In the genomic region with DNA sequence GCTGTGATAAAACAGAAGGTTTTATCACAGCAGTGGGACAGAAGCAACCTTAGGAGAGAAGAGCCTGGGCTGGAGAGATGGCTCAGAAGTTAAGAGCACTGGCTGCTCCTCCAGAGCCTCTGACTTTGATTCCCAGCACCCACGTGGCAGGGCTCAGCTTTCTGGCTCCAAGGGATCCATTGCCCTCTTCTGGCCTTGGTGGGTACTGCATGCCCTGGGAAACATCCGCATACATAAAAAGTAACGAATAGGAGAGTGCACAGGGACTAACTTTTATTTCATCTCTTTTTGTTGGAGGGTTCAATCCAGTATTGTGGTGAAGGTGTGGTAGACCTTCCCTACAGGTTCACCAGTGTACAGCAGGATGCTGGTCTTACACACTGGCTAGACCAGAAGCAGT, we compare ENCODE assay signal across 10 mouse cellular contexts.
DNase-seq lines count a peak whose midpoint lies in the region; ATAC-seq and TF ChIP-seq lines count a peak whose summit lies in the region.
"Had no signal": no experiment of that assay in that cellular context is flagged by ENCODE, and none has a peak within 500 bp of the region (broad histone marks: within the 10 kb centered on the region; RNA-seq: fewer than 3 reads in every experiment).

No protein-coding gene starts in this region.

- no peak overlapping the region for H3K4me2 ChIP-seq in liver, embryonic 14.5 days (ENCODE audit: low read depth)
- no peak overlapping the region for H3K4me2 ChIP-seq in liver, embryonic 12.5 days
- H3K4me2 ChIP-seq: embryonic facial prominence, embryonic 15.5 days; limb, embryonic 15.5 days had no signal

- TF ChIP-seq EP300 in liver, embryonic 14.5 days (IDR thresholded peaks at IDR 0.05; ENCODE audit: low read depth) = no peak

- TF ChIP-seq CTCF in liver, embryonic 14.5 days (IDR thresholded peaks at IDR 0.05; ENCODE audit: low read depth) = peak; percentile 75

- intact Hi-C loops in left cerebral cortex, postnatal 25 days (cut with DNase I) = no loop called here

- H3K9me3 ChIP-seq in liver, embryonic 14.5 days (ENCODE audit: control insufficient read depth, low read length) = no peaks in the 10 kb centered on the region
- H3K9me3 ChIP-seq in liver, embryonic 12.5 days (replicated peaks) = no peaks in the 10 kb centered on the region
- H3K9me3 ChIP-seq in embryonic facial prominence, embryonic 10.5 days = no peaks in the 10 kb centered on the region
- H3K9me3 ChIP-seq: embryonic facial prominence, embryonic 15.5 days; limb, embryonic 15.5 days had no signal

- no peaks in the 10 kb centered on the region for H3K4me1 ChIP-seq in liver, embryonic 14.5 days (replicated peaks; ENCODE audit: control insufficient read depth in 2 of 2, insufficient read depth in 2 of 2, low read length in 1 of 2)
- H3K4me1 ChIP-seq in liver, embryonic 12.5 days = no peaks in the 10 kb centered on the region
- peaks cover 58% of the 10 kb centered on the region for H3K4me1 ChIP-seq in embryonic facial prominence, embryonic 10.5 days
- H3K4me1 ChIP-seq: embryonic facial prominence, embryonic 15.5 days had no signal

- DNase-seq in adrenal gland, postnatal 10 days = peak; percentile 39
- no peak for DNase-seq in adrenal gland, adult 8-10 months
- DNase-seq in liver, embryonic 14.5 days (ENCODE audit: low read depth in 3 of 3, low spot score in 3 of 3) = no peak
- DNase-seq in embryonic facial prominence, embryonic 10.5 days (ENCODE audit: low spot score) = peak; percentile 59
- DNase-seq in retina, embryonic 14.5 days (ENCODE audit: low spot score) = peak; percentile 58
- no peak for DNase-seq in yolk sac, embryonic 10.5 days (ENCODE audit: low spot score)
- no peak for DNase-seq in left cerebral cortex, postnatal 25 days (ENCODE audit: low spot score in 2 of 2)

- H3K9ac ChIP-seq in liver, embryonic 14.5 days (replicated peaks) = no peak overlapping the region
- no peak overlapping the region for H3K9ac ChIP-seq in liver, embryonic 12.5 days
- H3K9ac ChIP-seq: embryonic facial prominence, embryonic 15.5 days; limb, embryonic 15.5 days had no signal

- ATAC-seq in liver, embryonic 14.5 days (ENCODE audit: insufficient read depth) = no peak
- no peak for ATAC-seq in liver, embryonic 12.5 days

- H3K36me3 ChIP-seq in liver, embryonic 14.5 days (replicated peaks; ENCODE audit: control insufficient read depth, insufficient read depth, low read depth) = no peaks in the 10 kb centered on the region
- H3K36me3 ChIP-seq in liver, embryonic 12.5 days = no peaks in the 10 kb centered on the region
- H3K36me3 ChIP-seq in embryonic facial prominence, embryonic 10.5 days (replicated peaks) = no peaks in the 10 kb centered on the region
- H3K36me3 ChIP-seq: embryonic facial prominence, embryonic 15.5 days; limb, embryonic 15.5 days had no signal

- H3K27ac ChIP-seq in liver, embryonic 14.5 days = no peak overlapping the region
- H3K27ac ChIP-seq in liver, embryonic 12.5 days = no peak overlapping the region
- H3K27ac ChIP-seq in embryonic facial prominence, embryonic 10.5 days (replicated peaks) = no peak overlapping the region
- H3K27ac ChIP-seq: embryonic facial prominence, embryonic 15.5 days; limb, embryonic 15.5 days had no signal

- WGBS in liver, embryonic 14.5 days (ENCODE audit: insufficient replicate concordance) = 48% methylated on average over 3 of the region's 3 CpGs
- WGBS in liver, embryonic 12.5 days (ENCODE audit: insufficient replicate concordance) = 42% methylated on average over 3 of the region's 3 CpGs
- 44% methylated on average over 3 of the region's 3 CpGs for WGBS in embryonic facial prominence, embryonic 10.5 days

- no peaks in the 10 kb centered on the region for H3K27me3 ChIP-seq in liver, embryonic 14.5 days (ENCODE audit: control insufficient read depth, insufficient read depth, low read length)
- no peaks in the 10 kb centered on the region for H3K27me3 ChIP-seq in liver, embryonic 12.5 days (replicated peaks)
- no peaks in the 10 kb centered on the region for H3K27me3 ChIP-seq in embryonic facial prominence, embryonic 10.5 days (replicated peaks; ENCODE audit: low read depth, poor library complexity, severe bottlenecking)

- H3K4me3 ChIP-seq in liver, embryonic 14.5 days (ENCODE audit: insufficient read depth in 1 of 2, low read depth in 2 of 2, low read length in 2 of 2) = no peak overlapping the region
- H3K4me3 ChIP-seq in liver, embryonic 12.5 days = no peak overlapping the region
- H3K4me3 ChIP-seq in embryonic facial prominence, embryonic 10.5 days = no peak overlapping the region
- H3K4me3 ChIP-seq: embryonic facial prominence, embryonic 15.5 days; limb, embryonic 15.5 days had no signal

Comparison
In these comparisons a context has a peak if more than half of its experiments do, and no peak if none do; other contexts are left out.
1. DNase-seq: peak in adrenal gland, postnatal 10 days (single experiment), embryonic facial prominence, embryonic 10.5 days (single experiment) and retina, embryonic 14.5 days (single experiment); none in adrenal gland, adult 8-10 months (single experiment), liver, embryonic 14.5 days (0 of 3), yolk sac, embryonic 10.5 days (single experiment) and left cerebral cortex, postnatal 25 days (0 of 2).